Mouse (Mus musculus): ENCODE results near the gene Ddx41.

- no peak for TF ChIP-seq CTCF (IDR thresholded peaks at IDR 0.05; ENCODE audit: borderline replicate concordance, insufficient read depth, low read length)
- no peak for TF ChIP-seq POLR2A (IDR thresholded peaks at IDR 0.05; ENCODE audit: low read depth, low read length)
Measured at GRCm38 (mm10) chr13:55513828-55514227, 22.6 kb downstream of the Ddx41 start.
